Mouse (Mus musculus): ENCODE results near the gene Map2k5. TPM values are rescaled to one million over a fixed set of nuclear protein-coding genes. Genes with fewer than 3 reads are reported as not detected.
A peak's percentile ranks its signal among the peaks of the same experiment; 100 is the strongest.

The Map2k5 gene
- polyA plus RNA-seq, 1 experiment from 2014 or later = 40.9 TPM

DNA sequence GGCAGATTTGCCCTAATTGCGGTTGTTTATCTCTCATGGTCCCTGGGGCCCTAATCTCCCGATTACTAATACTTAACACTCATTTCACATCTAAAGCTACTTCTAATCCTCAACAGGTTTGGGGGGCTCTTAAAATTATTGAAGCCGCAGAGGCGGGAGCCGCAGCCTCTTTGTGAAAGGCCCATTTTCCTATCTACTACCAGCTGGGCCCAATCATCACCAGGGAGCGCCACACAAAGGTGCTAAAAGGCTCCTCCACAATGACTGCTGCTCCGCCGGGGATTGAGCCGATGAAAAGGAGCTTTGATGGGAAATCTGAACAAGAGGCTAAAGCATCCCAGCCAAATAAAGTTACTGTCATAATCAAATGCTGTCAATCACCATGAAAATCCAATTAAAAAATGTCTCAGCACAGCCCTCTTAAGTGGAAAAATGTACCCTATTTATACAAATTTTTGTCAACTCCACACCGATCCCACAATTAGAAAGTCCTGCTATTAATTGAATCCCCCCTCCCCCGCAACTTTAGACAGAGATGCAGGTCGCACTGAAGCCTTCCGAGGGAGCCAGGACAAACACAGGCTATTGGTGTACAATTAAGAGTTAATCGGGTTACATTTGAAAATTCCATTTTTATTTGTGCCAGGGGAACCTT is 195.3 kb downstream of the Map2k5 start:
- Histone ChIP-seq H3K27me3 (peaks cover 59% of the 10 kb centered on the region), H3K9ac (replicated peaks) (peak overlapping the region; percentile 2; the same call in 1 of the 2 replicates), H3K9me3 (no peaks in the 10 kb centered on the region), H3K36me3 (no peaks in the 10 kb centered on the region), H3K27ac (peak overlapping the region; percentile 64), H3K4me1 (replicated peaks) (peaks cover 52% of the 10 kb centered on the region), H3K4me2 (replicated peaks) (peak overlapping the region; percentile 13; the same call in 1 of the 2 replicates), H3K4me3 (replicated peaks) (no peak overlapping the region)
- WGBS = 6% methylated on average over 14 of the region's 14 CpGs
- peak; percentile 75 for ATAC-seq

DNA sequence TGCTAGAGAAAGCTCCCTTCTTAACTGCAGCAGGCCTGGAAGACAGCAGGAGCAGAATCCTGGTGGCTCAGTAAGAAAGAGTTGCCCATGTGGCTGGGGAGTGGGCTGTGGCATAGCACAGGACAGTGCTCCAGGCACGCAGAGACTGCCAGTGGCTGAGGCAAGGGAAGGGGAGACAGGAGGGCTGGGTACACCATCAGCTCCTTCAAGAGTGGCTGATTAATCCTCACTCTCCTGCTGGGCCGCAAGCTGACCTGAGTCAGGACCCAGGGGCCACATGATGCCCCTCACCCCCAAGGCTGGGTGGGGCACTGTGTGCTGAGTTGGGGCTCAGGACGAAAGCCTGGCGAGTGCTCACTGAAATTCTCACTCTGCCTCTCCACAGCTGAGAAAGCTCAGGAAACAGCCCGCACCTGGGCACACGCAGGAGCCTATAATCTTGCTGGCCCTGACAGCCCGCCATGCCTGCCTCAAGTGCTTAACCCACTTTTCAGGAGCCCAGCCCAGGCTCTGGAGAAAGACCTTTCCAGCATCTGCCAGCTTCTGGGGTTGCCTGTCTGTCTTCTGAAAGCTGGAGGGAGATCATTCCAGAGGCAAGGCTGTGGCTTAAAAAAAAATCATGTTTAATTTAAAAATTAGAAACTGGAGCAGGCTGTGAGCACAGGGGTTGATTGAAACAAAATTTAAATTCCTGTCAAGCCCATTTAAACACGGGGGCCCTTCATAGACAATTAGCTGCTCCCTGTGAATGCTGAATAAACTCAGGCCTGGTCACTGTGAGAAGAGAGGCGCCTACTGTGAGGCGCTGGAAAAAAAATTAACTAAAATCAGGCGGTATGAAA is 196.1 kb downstream of the Map2k5 start:
- Histone ChIP-seq H3K9me3 (no peaks in the 10 kb centered on the region), H3K36me3 (no peaks in the 10 kb centered on the region), H3K4me1 (replicated peaks) (peaks cover 50% of the 10 kb centered on the region), H3K9ac (replicated peaks) (no peak overlapping the region; the same call in 1 of the 2 replicates), H3K4me2 (replicated peaks) (peak overlapping the region; percentile 13; the same call in 1 of the 2 replicates), H3K27me3 (peaks cover 57% of the 10 kb centered on the region), H3K4me3 (replicated peaks) (no peak overlapping the region), H3K27ac (peak overlapping the region; percentile 31)
- WGBS = 20% methylated on average over 11 of the region's 11 CpGs
- ATAC-seq = peak; percentile 55; the same call in 1 of the 2 replicates

GRCm38 (mm10) chr9:63178296-63178695 is 199.4 kb downstream of the Map2k5 start:
- 91% methylated on average over 8 of the region's 8 CpGs for WGBS

DNA sequence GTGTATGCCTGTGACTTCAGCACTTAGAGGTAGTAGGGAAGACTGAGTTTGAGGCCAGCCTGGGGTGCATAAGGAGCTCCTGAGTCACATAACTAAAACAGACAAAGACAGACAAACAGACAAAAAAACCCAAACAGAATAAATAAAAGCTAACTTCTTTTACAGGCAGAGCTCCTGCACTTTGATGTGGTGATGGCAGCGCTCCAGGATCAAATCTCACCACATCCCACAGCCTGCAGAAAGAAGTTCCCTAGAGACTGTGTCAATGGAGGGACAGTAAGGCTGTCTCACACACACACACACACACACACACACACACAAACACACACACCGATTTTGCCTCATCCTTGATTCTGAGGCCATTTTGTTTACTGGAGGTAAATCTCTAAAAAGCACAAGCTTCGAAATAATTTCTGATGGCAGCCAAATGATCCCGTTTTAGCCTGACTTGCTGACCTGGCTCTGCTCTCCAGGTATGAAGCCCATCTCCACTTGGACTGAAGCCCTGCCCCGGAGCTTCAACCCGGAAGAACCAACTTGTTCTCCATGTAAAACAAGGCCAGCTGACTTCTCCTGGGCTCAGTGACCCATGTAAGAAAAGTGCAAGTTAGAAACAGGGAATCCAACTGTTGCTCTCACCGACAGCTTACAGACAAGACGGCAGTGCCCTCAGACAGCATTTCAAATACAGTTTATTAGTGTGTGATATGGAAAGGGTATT is 203.5 kb downstream of the Map2k5 start:
- peaks cover 11% of the 10 kb centered on the region for H3K27me3 ChIP-seq
- WGBS = 87% methylated on average over 8 of the region's 8 CpGs
- H3K4me2 ChIP-seq (replicated peaks) = no peak overlapping the region
- no peak overlapping the region for H3K4me3 ChIP-seq (replicated peaks)
- H3K4me1 ChIP-seq (replicated peaks) = peaks cover 12% of the 10 kb centered on the region
- H3K9ac ChIP-seq (replicated peaks) = no peak overlapping the region
- ATAC-seq = no peak
- no peaks in the 10 kb centered on the region for H3K36me3 ChIP-seq
- no peak overlapping the region for H3K27ac ChIP-seq
- no peaks in the 10 kb centered on the region for H3K9me3 ChIP-seq

More at GRCm38 (mm10) chr9:63178296-63178695, 199.4 kb downstream of the Map2k5 start:
- ATAC-seq = no peak
- Histone ChIP-seq H3K4me2 (replicated peaks) (no peak overlapping the region), H3K27me3 (peaks cover 30% of the 10 kb centered on the region), H3K36me3 (no peaks in the 10 kb centered on the region), H3K27ac (no peak overlapping the region), H3K4me1 (replicated peaks) (peaks cover 39% of the 10 kb centered on the region), H3K4me3 (replicated peaks) (no peak overlapping the region), H3K9ac (replicated peaks) (no peak overlapping the region), H3K9me3 (no peaks in the 10 kb centered on the region)

DNA sequence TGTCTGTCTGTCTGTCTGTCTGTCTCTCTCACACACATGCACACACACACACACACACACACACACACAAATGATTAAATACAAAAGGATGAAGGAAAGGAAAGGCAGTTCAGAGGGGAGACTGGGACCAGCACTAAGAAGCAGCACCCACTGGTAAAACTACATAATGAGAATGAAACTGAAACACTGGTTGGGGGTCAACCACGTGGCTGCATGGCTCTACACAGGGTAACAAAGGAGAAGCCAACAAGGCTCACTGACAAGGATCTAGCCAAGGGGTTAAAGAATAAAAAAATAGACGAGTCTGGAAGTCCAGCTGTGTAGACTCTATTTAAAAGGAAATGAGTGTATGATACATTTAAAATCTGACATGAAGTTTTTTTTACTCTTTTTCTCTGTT is 205.8 kb downstream of the Map2k5 start:
- Histone ChIP-seq H3K4me2 (replicated peaks) (no peak overlapping the region), H3K9ac (replicated peaks) (no peak overlapping the region), H3K4me1 (replicated peaks) (peaks cover 9% of the 10 kb centered on the region), H3K4me3 (replicated peaks) (no peak overlapping the region), H3K36me3 (no peaks in the 10 kb centered on the region), H3K9me3 (no peaks in the 10 kb centered on the region), H3K27me3 (no peaks in the 10 kb centered on the region), H3K27ac (no peak overlapping the region)
- 41% methylated on average over 2 of the region's 2 CpGs for WGBS
- ATAC-seq = no peak

DNA sequence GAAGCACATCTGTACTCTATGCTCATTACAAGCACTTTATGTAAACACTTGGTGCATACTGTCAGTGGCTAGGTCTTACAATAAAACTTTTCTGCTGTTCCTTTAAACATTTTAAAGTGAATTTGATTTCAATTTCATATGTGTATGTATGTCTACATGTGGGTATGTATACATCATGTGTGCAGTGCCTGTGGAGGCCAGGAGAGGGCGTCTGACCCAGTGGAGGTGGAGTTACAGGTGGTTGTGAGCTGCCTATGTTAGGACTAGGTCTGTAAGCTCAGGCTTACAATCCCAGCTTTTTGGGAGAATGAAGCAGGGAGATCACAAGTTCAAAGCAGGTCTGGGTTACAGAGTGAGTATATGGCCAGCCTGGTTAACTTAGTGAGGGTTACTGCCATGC is 208.6 kb downstream of the Map2k5 start:
- 90% methylated on average over 1 of the region's 1 CpGs for WGBS
- Histone ChIP-seq H3K27ac (no peak overlapping the region), H3K27me3 (no peaks in the 10 kb centered on the region), H3K9ac (replicated peaks) (no peak overlapping the region), H3K36me3 (no peaks in the 10 kb centered on the region), H3K4me2 (replicated peaks) (no peak overlapping the region), H3K9me3 (no peaks in the 10 kb centered on the region), H3K4me1 (replicated peaks) (peaks cover 6% of the 10 kb centered on the region), H3K4me3 (replicated peaks) (no peak overlapping the region)
- ATAC-seq = no peak

DNA sequence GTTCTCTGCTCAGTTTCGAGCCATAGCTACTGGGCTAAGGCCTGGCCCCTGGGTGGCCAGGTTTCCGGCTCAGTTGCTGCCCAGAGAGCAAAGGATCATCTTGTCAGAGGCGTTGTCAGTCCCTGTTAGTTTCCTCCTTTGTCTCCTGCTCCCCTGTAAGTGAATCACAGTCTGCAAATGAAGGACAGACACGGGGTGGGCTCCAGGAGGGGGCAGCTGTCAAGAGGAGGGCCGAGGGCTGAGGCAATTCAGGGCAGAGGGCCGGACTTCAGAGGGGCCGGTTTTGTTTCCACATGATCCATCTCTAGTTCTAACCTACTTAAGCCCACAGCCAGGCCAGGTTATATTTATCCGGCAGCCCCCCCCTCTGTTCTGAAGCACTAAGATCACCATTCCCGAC is 212.6 kb downstream of the Map2k5 start:
- WGBS = 21% methylated on average over 9 of the region's 9 CpGs

DNA sequence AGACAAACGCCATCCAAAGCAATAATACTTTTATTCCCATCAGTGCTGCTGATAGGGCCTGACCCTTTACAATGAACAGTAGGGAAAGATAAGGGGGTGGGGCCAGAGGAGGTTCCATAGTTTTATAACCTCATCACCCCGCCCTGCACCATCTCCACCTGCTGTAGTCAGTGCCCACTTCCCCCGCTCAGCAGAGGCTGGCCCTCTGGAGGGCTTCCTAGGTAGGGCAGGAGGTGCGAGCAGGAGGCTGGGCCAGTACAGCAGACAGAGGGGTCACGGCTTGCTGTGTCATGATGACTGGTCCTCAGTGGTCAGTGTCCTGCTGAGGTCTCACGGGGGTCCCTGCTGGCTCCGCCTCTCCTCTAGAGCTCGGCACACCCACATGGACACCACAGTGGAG is 213.9 kb downstream of the Map2k5 start:
- no peak overlapping the region for H3K4me2 ChIP-seq (replicated peaks)
- 70% methylated on average over 8 of the region's 8 CpGs for WGBS
- no peaks in the 10 kb centered on the region for H3K9me3 ChIP-seq
- H3K36me3 ChIP-seq = peaks cover 4% of the 10 kb centered on the region; the same call in 1 of the 2 replicates
- no peak overlapping the region for H3K9ac ChIP-seq (replicated peaks)
- H3K4me3 ChIP-seq (replicated peaks) = no peak overlapping the region
- H3K4me1 ChIP-seq (replicated peaks) = peaks cover 6% of the 10 kb centered on the region
- no peak for ATAC-seq
- H3K27me3 ChIP-seq = 0 out of 2 replicates have a peak, but pooled peaks cover 5% of the 10 kb centered on the region
- H3K27ac ChIP-seq = no peak overlapping the region

More for the DNA sequence above, 212.6 kb downstream of the Map2k5 start:
- Histone ChIP-seq H3K4me2 (replicated peaks) (no peak overlapping the region), H3K36me3 (peaks cover 4% of the 10 kb centered on the region; the same call in 1 of the 2 replicates), H3K4me3 (replicated peaks) (no peak overlapping the region), H3K27ac (no peak overlapping the region), H3K9ac (replicated peaks) (no peak overlapping the region), H3K27me3 (no peaks in the 10 kb centered on the region), H3K9me3 (no peaks in the 10 kb centered on the region), H3K4me1 (replicated peaks) (peaks cover 6% of the 10 kb centered on the region)
- ATAC-seq = no peak

GRCm38 (mm10) chr9:63151949-63152348 is 225.8 kb downstream of the Map2k5 start:
- Histone ChIP-seq H3K9ac (replicated peaks) (no peak overlapping the region), H3K4me2 (replicated peaks) (no peak overlapping the region), H3K9me3 (no peaks in the 10 kb centered on the region), H3K4me3 (replicated peaks) (no peak overlapping the region), H3K4me1 (replicated peaks) (peaks cover 38% of the 10 kb centered on the region), H3K27ac (no peak overlapping the region), H3K36me3 (no peaks in the 10 kb centered on the region), H3K27me3 (peaks cover 95% of the 10 kb centered on the region)
- peak; percentile 37; the same call in 1 of the 2 replicates for ATAC-seq
- 20% methylated on average over 14 of the region's 14 CpGs for WGBS

DNA sequence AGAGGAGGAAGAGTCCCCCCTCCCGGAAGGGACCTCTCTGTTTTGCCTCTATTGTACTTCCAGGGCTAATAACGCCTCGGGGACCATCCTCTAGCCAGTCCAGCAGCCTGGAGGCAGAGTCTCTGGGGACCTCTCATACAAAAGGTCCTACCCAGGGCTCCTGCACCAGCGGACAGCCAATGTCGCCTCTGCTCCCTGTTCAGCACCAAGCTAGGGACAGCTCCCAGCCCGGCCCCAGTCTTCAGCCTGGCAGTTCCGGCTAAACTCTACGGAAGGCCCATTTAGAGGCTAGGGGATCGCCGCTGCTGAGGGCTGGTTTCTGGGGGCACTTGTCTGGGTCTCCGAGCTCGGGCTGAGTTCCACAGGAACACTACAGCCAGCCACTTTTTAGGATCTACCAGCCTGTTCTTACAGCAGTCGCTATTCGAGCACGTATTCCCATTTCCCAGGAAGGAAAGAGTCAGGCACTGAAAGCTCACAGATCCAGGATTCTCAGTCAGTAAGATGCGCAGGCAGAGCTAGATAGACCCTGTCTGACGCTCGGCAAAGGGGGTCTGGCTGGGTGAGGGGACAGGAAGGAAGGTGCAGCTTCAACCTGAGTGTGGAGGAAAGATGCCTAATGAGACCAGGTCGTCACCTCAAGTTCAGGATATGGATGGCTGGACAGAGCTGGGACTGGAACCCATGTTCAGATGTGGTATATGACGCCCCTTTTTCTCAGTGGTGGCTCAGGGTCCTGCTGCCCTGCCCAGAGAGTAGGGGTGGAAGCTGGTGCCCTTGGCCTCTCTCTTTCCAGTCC is 226.4 kb downstream of the Map2k5 start:
- Histone ChIP-seq H3K36me3 (no peaks in the 10 kb centered on the region), H3K4me3 (replicated peaks) (no peak overlapping the region), H3K27me3 (peaks cover 98% of the 10 kb centered on the region), H3K9ac (replicated peaks) (no peak overlapping the region), H3K9me3 (no peaks in the 10 kb centered on the region), H3K27ac (no peak overlapping the region), H3K4me1 (replicated peaks) (peaks cover 45% of the 10 kb centered on the region), H3K4me2 (replicated peaks) (no peak overlapping the region)
- ATAC-seq = no peak
- WGBS = under 1% methylated on average over 20 of the region's 20 CpGs

DNA sequence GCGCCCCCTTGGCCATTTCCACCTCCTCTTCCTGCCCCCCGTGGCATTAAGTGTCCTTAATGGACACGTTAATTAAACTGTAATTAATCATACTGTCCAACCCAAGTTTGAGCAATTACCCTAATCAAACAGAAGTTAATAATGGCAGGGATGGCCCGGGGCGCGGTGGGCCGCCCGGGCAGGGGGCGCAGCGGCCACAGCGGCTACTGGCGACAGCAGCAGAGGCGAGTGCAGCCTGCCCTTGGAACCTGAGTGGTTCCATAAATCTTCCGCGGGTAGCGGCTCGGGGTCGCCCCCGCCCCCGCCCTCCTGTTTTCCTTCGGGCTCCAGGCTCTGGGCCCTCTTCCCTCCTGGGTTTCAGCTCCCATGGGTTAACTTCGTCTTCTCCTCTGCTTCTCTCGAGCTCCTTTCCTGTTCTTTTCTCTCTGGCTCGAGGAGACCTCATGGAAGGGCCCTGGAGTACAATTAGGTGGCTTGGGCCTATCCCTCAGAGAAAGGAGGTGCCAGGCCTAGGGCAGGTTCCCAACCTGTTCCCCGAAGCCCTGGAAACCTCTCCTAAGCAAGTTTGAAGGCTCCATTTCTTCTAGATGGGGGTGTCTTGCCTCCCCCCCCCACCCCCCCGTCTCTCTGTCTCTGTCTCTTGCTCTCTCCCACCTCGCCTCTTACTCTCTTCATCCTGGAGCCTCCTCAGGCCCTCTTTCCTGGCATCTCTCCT is 227.5 kb downstream of the Map2k5 start:
- Histone ChIP-seq H3K27ac (no peak overlapping the region), H3K4me1 (replicated peaks) (peaks cover 55% of the 10 kb centered on the region), H3K36me3 (no peaks in the 10 kb centered on the region), H3K27me3 (peaks cover 99% of the 10 kb centered on the region), H3K4me2 (replicated peaks) (0 out of 2 replicates have a peak overlapping the region, but pooled peaks have one; percentile 3), H3K4me3 (replicated peaks) (no peak overlapping the region), H3K9ac (replicated peaks) (no peak overlapping the region), H3K9me3 (no peaks in the 10 kb centered on the region)
- ATAC-seq = no peak
- 2% methylated on average over 27 of the region's 27 CpGs for WGBS

Data from midbrain, embryonic 13.5 days (tissue).